Mouse (Mus musculus) ES-Bruce4 (cell line): ENCODE measurements around the gene Pcna.

Source experiments
- CTCF ChIP-seq: IDR thresholded peaks from one replicate; pipeline ENCODE4 v1.8.1; 2011; ENCODE audit warnings: low read depth, low read length
- EP300 ChIP-seq: IDR thresholded peaks from 2 replicates; pipeline ENCODE4 v1.6.1; 2011; ENCODE audit warnings: low read depth, low read length; ENCODE audit not compliant: insufficient read depth

- TF ChIP-seq EP300, result no peak
- no peak for TF ChIP-seq CTCF
Observed at GRCm38 (mm10) chr2:132280518-132281120, 27.5 kb upstream of the Pcna start.
